Mouse (Mus musculus): Measurements from ENCODE around the gene Arhgef5.

DNA sequence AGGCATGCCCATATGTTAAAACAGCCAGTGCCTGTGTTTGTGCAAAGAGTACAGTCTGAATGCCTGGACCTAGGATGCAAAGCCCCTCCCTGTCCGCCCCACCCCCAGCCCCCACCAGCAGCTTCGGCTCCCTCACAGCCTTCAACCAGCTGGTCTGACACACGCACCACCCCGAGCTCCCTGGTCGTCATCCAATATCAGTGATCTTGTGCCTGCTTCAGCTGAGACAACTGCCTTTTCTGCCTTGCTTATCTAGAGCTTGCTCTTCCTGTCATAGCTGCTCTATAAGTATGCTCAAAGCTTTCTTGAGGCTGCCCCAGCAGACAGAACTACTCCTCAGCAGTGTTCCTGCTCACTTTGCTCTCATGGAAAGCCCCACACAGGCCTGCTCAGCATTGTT, 30.5 kb downstream of the Arhgef5 start:
- TF ChIP-seq POLR2A (IDR thresholded peaks at IDR 0.05; ENCODE audit: low read depth, low read length) (no peak), CTCF (conservative IDR thresholded peaks at IDR 0.05; ENCODE audit: insufficient read depth, insufficient read length, low read depth, low read length) (no peak)

Measured in kidney, adult 2 months (tissue).